Mouse (Mus musculus): ENCODE data around the gene Txn1. TPM values are rescaled to one million over a fixed set of nuclear protein-coding genes. Genes with fewer than 3 reads are reported as not detected.

Txn1 gene
- polyA plus RNA-seq, 1 experiment from 2014 or later, result 393 TPM

GRCm38 (mm10) chr4:57901210-57901609, 55.0 kb downstream of the Txn1 start:
- Histone ChIP-seq H3K4me1 (replicated peaks; ENCODE audit: control insufficient read depth, insufficient read depth, low read length) (no peaks in the 10 kb centered on the region), H3K4me3 (ENCODE audit: low read depth, low read length) (no peak overlapping the region), H3K36me3 (ENCODE audit: control insufficient read depth, insufficient read depth, low read length) (no peaks in the 10 kb centered on the region), H3K27ac (ENCODE audit: low read depth, low read length) (no peak overlapping the region), H3K9ac (ENCODE audit: low read depth, low read length) (no peak overlapping the region), H3K27me3 (ENCODE audit: control insufficient read depth, insufficient read depth, low read length) (no peaks in the 10 kb centered on the region), H3K4me2 (replicated peaks; ENCODE audit: low read depth, low read length) (no peak overlapping the region), H3K9me3 (ENCODE audit: control insufficient read depth, low read length) (no peaks in the 10 kb centered on the region)
- peak; percentile 66 for DNase-seq (ENCODE audit: low spot score)
- ATAC-seq (ENCODE audit: low FRiP score), result peak; percentile 44; the same call in 1 of the 2 replicates
- 14% methylated on average over 4 of the region's 4 CpGs for WGBS

GRCm38 (mm10) chr4:57896631-57897030, 59.6 kb downstream of the Txn1 start:
- Histone ChIP-seq H3K27ac (ENCODE audit: low read depth, low read length) (no peak overlapping the region), H3K9ac (ENCODE audit: low read depth, low read length) (no peak overlapping the region), H3K4me1 (replicated peaks; ENCODE audit: control insufficient read depth, insufficient read depth, low read length) (0 out of 2 replicates have a peak, but pooled peaks cover 2% of the 10 kb centered on the region), H3K27me3 (ENCODE audit: control insufficient read depth, insufficient read depth, low read length) (no peaks in the 10 kb centered on the region), H3K36me3 (ENCODE audit: control insufficient read depth, insufficient read depth, low read length) (no peaks in the 10 kb centered on the region), H3K4me2 (replicated peaks; ENCODE audit: low read depth, low read length) (no peak overlapping the region), H3K4me3 (ENCODE audit: low read depth, low read length) (no peak overlapping the region), H3K9me3 (ENCODE audit: control insufficient read depth, low read length) (no peaks in the 10 kb centered on the region)
- WGBS, result 87% methylated on average over 3 of the region's 3 CpGs
- DNase-seq (ENCODE audit: low spot score) (no peak), ATAC-seq (ENCODE audit: low FRiP score) (no peak)

- Histone ChIP-seq H3K4me3 (ENCODE audit: low read depth, low read length) (no peak overlapping the region), H3K4me2 (replicated peaks; ENCODE audit: low read depth, low read length) (no peak overlapping the region), H3K4me1 (replicated peaks; ENCODE audit: control insufficient read depth, insufficient read depth, low read length) (peaks cover 6% of the 10 kb centered on the region; the same call in 1 of the 2 replicates), H3K27me3 (ENCODE audit: control insufficient read depth, insufficient read depth, low read length) (no peaks in the 10 kb centered on the region), H3K27ac (ENCODE audit: low read depth, low read length) (no peak overlapping the region), H3K9ac (ENCODE audit: low read depth, low read length) (no peak overlapping the region), H3K36me3 (ENCODE audit: control insufficient read depth, insufficient read depth, low read length) (no peaks in the 10 kb centered on the region), H3K9me3 (ENCODE audit: control insufficient read depth, low read length) (no peaks in the 10 kb centered on the region)
- no peak for ATAC-seq (ENCODE audit: low FRiP score)
- DNase-seq (ENCODE audit: low spot score), result no peak
- 50% methylated on average over 6 of the region's 6 CpGs for WGBS
These were observed 60.3 kb downstream of the Txn1 start for GRCm38 (mm10) chr4:57895902-57896301.

- Histone ChIP-seq H3K9me3 (ENCODE audit: control insufficient read depth, low read length) (no peaks in the 10 kb centered on the region), H3K36me3 (ENCODE audit: control insufficient read depth, insufficient read depth, low read length) (no peaks in the 10 kb centered on the region), H3K4me3 (ENCODE audit: low read depth, low read length) (no peak overlapping the region), H3K27me3 (ENCODE audit: control insufficient read depth, insufficient read depth, low read length) (no peaks in the 10 kb centered on the region), H3K9ac (ENCODE audit: low read depth, low read length) (no peak overlapping the region), H3K27ac (ENCODE audit: low read depth, low read length) (no peak overlapping the region), H3K4me1 (replicated peaks; ENCODE audit: control insufficient read depth, insufficient read depth, low read length) (peaks cover 8% of the 10 kb centered on the region; the same call in 1 of the 2 replicates), H3K4me2 (replicated peaks; ENCODE audit: low read depth, low read length) (no peak overlapping the region)
- DNase-seq (ENCODE audit: low spot score), result no peak
- 52% methylated on average over 5 of the region's 5 CpGs for WGBS
- no peak for ATAC-seq (ENCODE audit: low FRiP score)
These were observed 61.1 kb downstream of the Txn1 start for GRCm38 (mm10) chr4:57895140-57895539.

Other genes starting within 250 kb of the Txn1 start
- gene Akap2, start 238.8 kb downstream of the Txn1 start, polyA plus RNA-seq (2014; fragmentation: Nextera tagmentation; extraction: Ambion mirVana), result 30.9 and 38.2 TPM in 2 replicates
- 0.13 and 0.31 TPM in 2 replicates for gene D630039A03Rik, start 40.1 kb downstream of the Txn1 start, polyA plus RNA-seq (2014; fragmentation: Nextera tagmentation; extraction: Ambion mirVana)
- not detected in 2 replicates for gene Txndc8, start 52.7 kb upstream of the Txn1 start, polyA plus RNA-seq (2014; fragmentation: Nextera tagmentation; extraction: Ambion mirVana)